In genomic region chr5:147875210-147875609, GRCm38 (mm10) we compare ENCODE assay signal across 21 mouse cellular contexts. TPM values are rescaled to one million over a fixed set of nuclear protein-coding genes. Genes with fewer than 3 reads are reported as not detected.
A peak's percentile ranks its signal among the peaks of the same experiment; 100 is the strongest.
DNase-seq lines count a peak whose midpoint lies in the region; ATAC-seq and TF ChIP-seq lines count a peak whose summit lies in the region.
"Had no signal": no experiment of that assay in that cellular context is flagged by ENCODE, and none has a peak within 500 bp of the region (broad histone marks: within the 10 kb centered on the region; RNA-seq: fewer than 3 reads in every experiment).

No protein-coding gene starts in this region.

- no peak for TF ChIP-seq POLR2A in small intestine, adult 2 months (IDR thresholded peaks at IDR 0.05; ENCODE audit: low read depth, low read length)

- no peak for TF ChIP-seq CTCF in intestine, postnatal 0 days (IDR thresholded peaks at IDR 0.05; ENCODE audit: low read depth)
- TF ChIP-seq CTCF in G1E (IDR thresholded peaks at IDR 0.05; ENCODE audit: low read depth, low read length): no peak
- TF ChIP-seq CTCF in liver, embryonic 14.5 days (IDR thresholded peaks at IDR 0.05; ENCODE audit: low read depth): no peak
- TF ChIP-seq CTCF in small intestine, adult 2 months (IDR thresholded peaks at IDR 0.05; ENCODE audit: extremely low read depth, insufficient read length, insufficient replicate concordance, low read depth, low read length): no peak

- ATAC-seq in intestine, postnatal 0 days: no peak
- ATAC-seq in intestine, embryonic 15.5 days: no peak
- ATAC-seq in G1E (ENCODE audit: extremely low read depth, insufficient number of reproducible peaks, low FRiP score, poor library complexity, severe bottlenecking): peak; percentile 75
- ATAC-seq in liver, embryonic 14.5 days (ENCODE audit: insufficient read depth): peak; percentile 36
- ATAC-seq: forebrain, embryonic 16.5 days had no signal

- no peak overlapping the region for H3K4me3 ChIP-seq in intestine, postnatal 0 days (ENCODE audit: low read depth, low read length)
- H3K4me3 ChIP-seq in intestine, embryonic 15.5 days (replicated peaks): no peak overlapping the region
- H3K4me3 ChIP-seq in G1E (ENCODE audit: low read depth, low read length): peak overlapping the region; percentile 44; the same call in 1 of the 2 replicates
- no peak overlapping the region for H3K4me3 ChIP-seq in liver, embryonic 14.5 days (ENCODE audit: insufficient read depth in 1 of 2, low read depth in 2 of 2, low read length in 2 of 2)
- H3K4me3 ChIP-seq in small intestine, adult 2 months (ENCODE audit: low read depth, low read length): peak overlapping the region; percentile 26
- H3K4me3 ChIP-seq: forebrain, embryonic 12.5 days; heart, adult 2 months; heart, embryonic 10.5 days; heart, embryonic 13.5 days; hindbrain, embryonic 12.5 days; hindbrain, embryonic 15.5 days had no signal

- peak; percentile 42 for DNase-seq in G1E (ENCODE audit: low spot score)
- DNase-seq in liver, embryonic 14.5 days (ENCODE audit: low read depth in 3 of 3, low spot score in 3 of 3): no peak
- DNase-seq in kidney, postnatal 25 days: no peak
- no peak for DNase-seq in heart, postnatal 14 days
- DNase-seq: adrenal gland, adult 2 months; B cell, adult 2 months; cerebellum, adult 18-20 months; cerebellum, adult 9-10 months; gastrocnemius, postnatal 10 days; gastrocnemius, postnatal 36 days; heart, adult 2 months had no signal

- H3K4me2 ChIP-seq in intestine, postnatal 0 days (replicated peaks; ENCODE audit: low read depth): peak overlapping the region; percentile 43
- no peak overlapping the region for H3K4me2 ChIP-seq in intestine, embryonic 15.5 days (replicated peaks)
- no peak overlapping the region for H3K4me2 ChIP-seq in liver, embryonic 14.5 days (ENCODE audit: low read depth)
- H3K4me2 ChIP-seq: forebrain, embryonic 12.5 days; heart, embryonic 13.5 days; hindbrain, embryonic 12.5 days; hindbrain, embryonic 15.5 days had no signal

- no peak for TF ChIP-seq EP300 in liver, embryonic 14.5 days (IDR thresholded peaks at IDR 0.05; ENCODE audit: low read depth)

- H3K4me1 ChIP-seq in intestine, postnatal 0 days (replicated peaks; ENCODE audit: control insufficient read depth, insufficient read depth, low read length): no peaks in the 10 kb centered on the region; the same call in 1 of the 2 replicates
- H3K4me1 ChIP-seq in intestine, embryonic 15.5 days (replicated peaks): no peaks in the 10 kb centered on the region
- peaks cover 76% of the 10 kb centered on the region for H3K4me1 ChIP-seq in G1E (ENCODE audit: insufficient read depth, low read depth, low read length)
- H3K4me1 ChIP-seq in liver, embryonic 14.5 days (replicated peaks; ENCODE audit: control insufficient read depth in 2 of 2, insufficient read depth in 2 of 2, low read length in 1 of 2): peaks cover 0 to 10% of the 10 kb centered on the region in 2 experiments; a peak in 2 of 4 replicates
- peaks cover 18% of the 10 kb centered on the region; the same call in 1 of the 2 replicates for H3K4me1 ChIP-seq in small intestine, adult 2 months (ENCODE audit: control insufficient read depth, insufficient read depth, insufficient read length, low read length)
- H3K4me1 ChIP-seq: forebrain, embryonic 12.5 days; heart, embryonic 13.5 days; hindbrain, embryonic 12.5 days; hindbrain, embryonic 15.5 days had no signal

- H3K27me3 ChIP-seq in intestine, postnatal 0 days (replicated peaks; ENCODE audit: control insufficient read depth, insufficient read depth, low read length): no peaks in the 10 kb centered on the region
- no peaks in the 10 kb centered on the region for H3K27me3 ChIP-seq in intestine, embryonic 15.5 days (replicated peaks)
- no peaks in the 10 kb centered on the region for H3K27me3 ChIP-seq in G1E (ENCODE audit: insufficient read depth, low read length)
- H3K27me3 ChIP-seq in liver, embryonic 14.5 days (ENCODE audit: control insufficient read depth, insufficient read depth, low read length): no peaks in the 10 kb centered on the region
- no peaks in the 10 kb centered on the region for H3K27me3 ChIP-seq in small intestine, adult 2 months (ENCODE audit: control insufficient read depth, insufficient read depth, low read length)
- H3K27me3 ChIP-seq: CH12.LX; forebrain, embryonic 12.5 days; heart, embryonic 13.5 days; hindbrain, embryonic 12.5 days; hindbrain, embryonic 15.5 days had no signal

- H3K9ac ChIP-seq in intestine, postnatal 0 days (ENCODE audit: low read depth, low read length): no peak overlapping the region
- H3K9ac ChIP-seq in intestine, embryonic 15.5 days: no peak overlapping the region
- H3K9ac ChIP-seq in liver, embryonic 14.5 days (replicated peaks): no peak overlapping the region
- H3K9ac ChIP-seq: forebrain, embryonic 12.5 days; heart, embryonic 13.5 days; hindbrain, embryonic 12.5 days; hindbrain, embryonic 15.5 days had no signal

- intact Hi-C loops in heart, postnatal 14 days (cut with DNase I): no loop called here

- WGBS in intestine, postnatal 0 days: 75% methylated on average over 8 of the region's 8 CpGs
- 91% methylated on average over 8 of the region's 8 CpGs for WGBS in intestine, embryonic 15.5 days
- WGBS in liver, embryonic 14.5 days (ENCODE audit: insufficient replicate concordance): 66% methylated on average over 8 of the region's 8 CpGs
- 93% methylated on average over 8 of the region's 8 CpGs for WGBS in small intestine, adult 2 months

- H3K9me3 ChIP-seq in intestine, postnatal 0 days (ENCODE audit: control insufficient read depth): no peaks in the 10 kb centered on the region
- H3K9me3 ChIP-seq in intestine, embryonic 15.5 days: no peaks in the 10 kb centered on the region
- 0 out of 2 replicates have a peak, but pooled peaks cover 2% of the 10 kb centered on the region for H3K9me3 ChIP-seq in G1E (replicated peaks)
- no peaks in the 10 kb centered on the region for H3K9me3 ChIP-seq in liver, embryonic 14.5 days (ENCODE audit: control insufficient read depth, low read length)
- H3K9me3 ChIP-seq: forebrain, embryonic 12.5 days; heart, embryonic 10.5 days; hindbrain, embryonic 12.5 days; hindbrain, embryonic 15.5 days had no signal

- peak overlapping the region; percentile 76 for H3K27ac ChIP-seq in intestine, postnatal 0 days (ENCODE audit: low read depth, low read length)
- H3K27ac ChIP-seq in intestine, embryonic 15.5 days: no peak overlapping the region
- H3K27ac ChIP-seq in liver, embryonic 14.5 days: no peak overlapping the region
- H3K27ac ChIP-seq in small intestine, adult 2 months (ENCODE audit: insufficient read depth, low read depth, low read length): peak overlapping the region; percentile 68; the same call in 1 of the 2 replicates
- H3K27ac ChIP-seq: forebrain, embryonic 12.5 days; heart, adult 2 months; heart, embryonic 10.5 days; heart, embryonic 13.5 days; hindbrain, embryonic 12.5 days; hindbrain, embryonic 15.5 days had no signal

- peaks cover 89% of the 10 kb centered on the region for H3K36me3 ChIP-seq in intestine, postnatal 0 days (ENCODE audit: control insufficient read depth, insufficient read depth)
- H3K36me3 ChIP-seq in intestine, embryonic 15.5 days: peaks cover 52% of the 10 kb centered on the region
- peaks cover 98% of the 10 kb centered on the region for H3K36me3 ChIP-seq in G1E (replicated peaks)
- peaks cover 57% of the 10 kb centered on the region for H3K36me3 ChIP-seq in liver, embryonic 14.5 days (replicated peaks; ENCODE audit: control insufficient read depth, insufficient read depth, low read depth)
- peaks cover 69% of the 10 kb centered on the region for H3K36me3 ChIP-seq in small intestine, adult 2 months (ENCODE audit: control insufficient read depth, insufficient read depth, low read length)

RNA-seq across cellular contexts. Expression of gene Pomp, which starts 14.9 kb away (rescaled TPM):
- 492 and 500 TPM in 2 replicates for polyA plus RNA-seq in intestine, postnatal 0 days (2015; fragmentation: Nextera tagmentation; extraction: Ambion mirVana)
- 424 and 470 TPM in 2 replicates for polyA plus RNA-seq in intestine, embryonic 15.5 days (2015; fragmentation: Nextera tagmentation; extraction: Ambion mirVana)
- total RNA-seq in G1E (2014; fragmentation: Nextera tagmentation) (117 and 134 TPM in 2 replicates), G1E (2017) (224 and 245 TPM in 2 replicates)
- 11.0 and 18.1 TPM in 2 replicates for polyA plus RNA-seq in G1E (2012)
- polyA plus RNA-seq in liver, embryonic 14.5 days (2012; rRNA removed): 62.5 and 109 TPM in 2 replicates
- polyA plus RNA-seq in liver, embryonic 14.5 days (2014; fragmentation: Nextera tagmentation; extraction: Ambion mirVana): 255 and 261 TPM in 2 replicates
- 8.8 and 18.7 TPM in 2 replicates for polyA plus RNA-seq in small intestine, adult 2 months (2012; rRNA removed)
- 100 to 1,000 TPM; 114 to 129 TPM for total RNA-seq in heart, postnatal 14 days (2021)

RNA-seq across cellular contexts. Expression of gene Slc46a3, which starts 19.4 kb away (rescaled TPM):
- polyA plus RNA-seq in intestine, postnatal 0 days (2015; fragmentation: Nextera tagmentation; extraction: Ambion mirVana): 263 and 296 TPM in 2 replicates
- 7.6 and 11.7 TPM in 2 replicates for polyA plus RNA-seq in intestine, embryonic 15.5 days (2015; fragmentation: Nextera tagmentation; extraction: Ambion mirVana)
- total RNA-seq in G1E (2014; fragmentation: Nextera tagmentation) (39.3 and 55.3 TPM in 2 replicates), G1E (2017) (18.1 and 28.3 TPM in 2 replicates)
- polyA plus RNA-seq in G1E (2012): 7.7 and 8.0 TPM in 2 replicates
- 17.6 and 20.6 TPM in 2 replicates for polyA plus RNA-seq in liver, embryonic 14.5 days (2012; rRNA removed)
- 16.1 and 16.7 TPM in 2 replicates for polyA plus RNA-seq in liver, embryonic 14.5 days (2014; fragmentation: Nextera tagmentation; extraction: Ambion mirVana)
- 83.8 and 259 TPM in 2 replicates for polyA plus RNA-seq in small intestine, adult 2 months (2012; rRNA removed)
- 1 to 10 TPM; 6.1 to 8.1 TPM for total RNA-seq in heart, postnatal 14 days (2021)

Comparison
In these comparisons a context has a peak if more than half of its experiments do, and no peak if none do; other contexts are left out.
1. H3K27ac ChIP-seq: peak in intestine, postnatal 0 days (single experiment) and small intestine, adult 2 months (single experiment); none in intestine, embryonic 15.5 days (single experiment) and liver, embryonic 14.5 days (single experiment).
2. ATAC-seq: peak in G1E (single experiment) and liver, embryonic 14.5 days (single experiment); none in intestine, postnatal 0 days (single experiment) and intestine, embryonic 15.5 days (single experiment).
3. H3K4me3 ChIP-seq: peak in G1E (single experiment) and small intestine, adult 2 months (single experiment); none in intestine, postnatal 0 days (single experiment), intestine, embryonic 15.5 days (single experiment) and liver, embryonic 14.5 days (0 of 2).